Comparison of ENCODE assay signal across 13 mouse cellular contexts in the genomic region with DNA sequence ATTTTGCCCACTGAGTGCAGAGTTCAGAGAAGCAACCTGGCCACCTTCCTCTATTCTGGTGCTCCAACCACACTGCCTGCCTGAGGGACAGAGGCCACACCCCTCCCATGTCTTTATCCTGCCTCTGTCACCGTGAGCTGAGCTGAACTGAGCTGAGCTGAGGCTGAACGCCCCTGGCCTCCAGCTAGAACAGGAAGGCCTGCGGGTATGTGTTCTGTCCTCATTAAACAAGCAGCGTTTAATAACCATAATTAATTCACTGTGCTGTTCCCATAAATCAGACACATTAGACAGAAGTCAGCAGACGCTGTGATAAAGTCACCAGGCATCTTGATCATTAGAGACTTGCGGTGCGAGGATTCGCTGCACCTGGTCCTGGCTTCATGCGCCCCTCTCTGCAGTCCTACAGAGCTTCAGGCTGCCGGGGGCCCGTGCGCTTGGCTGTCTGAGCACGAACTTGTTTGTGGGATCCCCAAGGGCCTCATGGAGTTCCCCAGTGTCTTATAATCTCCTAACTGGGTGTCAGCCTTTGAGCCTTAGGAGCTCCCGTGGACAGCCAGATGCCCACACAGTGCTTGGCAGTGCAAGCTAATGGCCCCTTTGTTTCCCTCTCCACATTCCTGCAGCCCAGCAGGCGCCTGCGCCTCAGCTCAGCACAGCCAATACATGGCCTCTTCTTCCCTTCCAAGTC.
A peak's percentile ranks its signal among the peaks of the same experiment; 100 is the strongest.
DNase-seq lines count a peak whose midpoint lies in the region; ATAC-seq and TF ChIP-seq lines count a peak whose summit lies in the region.
"Had no signal": no experiment of that assay in that cellular context is flagged by ENCODE, and none has a peak within 500 bp of the region (broad histone marks: within the 10 kb centered on the region; RNA-seq: fewer than 3 reads in every experiment).

No protein-coding gene starts in this region.

- peak overlapping the region; percentile 17; the same call in 1 of the 2 replicates for H3K4me2 ChIP-seq in forebrain, embryonic 13.5 days
- no peak overlapping the region for H3K4me2 ChIP-seq in hindbrain, postnatal 0 days (ENCODE audit: low read depth, low read length)
- no peak overlapping the region for H3K4me2 ChIP-seq in midbrain, embryonic 15.5 days

- H3K4me3 ChIP-seq in embryonic facial prominence, embryonic 10.5 days, result no peak overlapping the region
- no peak overlapping the region for H3K4me3 ChIP-seq in forebrain, embryonic 13.5 days
- no peak overlapping the region for H3K4me3 ChIP-seq in hindbrain, postnatal 0 days (ENCODE audit: low read length)
- no peak overlapping the region for H3K4me3 ChIP-seq in midbrain, embryonic 15.5 days
- H3K4me3 ChIP-seq: gastrocnemius, adult 2 months had no signal

- H3K36me3 ChIP-seq in embryonic facial prominence, embryonic 10.5 days (replicated peaks), result no peaks in the 10 kb centered on the region
- H3K36me3 ChIP-seq in forebrain, embryonic 13.5 days (ENCODE audit: poor library complexity, severe bottlenecking), result no peaks in the 10 kb centered on the region
- no peaks in the 10 kb centered on the region for H3K36me3 ChIP-seq in hindbrain, postnatal 0 days (ENCODE audit: insufficient read depth, low read length)
- no peaks in the 10 kb centered on the region for H3K36me3 ChIP-seq in midbrain, embryonic 15.5 days (replicated peaks)

- no peaks in the 10 kb centered on the region for H3K9me3 ChIP-seq in embryonic facial prominence, embryonic 10.5 days
- no peaks in the 10 kb centered on the region for H3K9me3 ChIP-seq in forebrain, embryonic 13.5 days (replicated peaks)
- no peaks in the 10 kb centered on the region for H3K9me3 ChIP-seq in hindbrain, postnatal 0 days (ENCODE audit: low read length)
- no peaks in the 10 kb centered on the region for H3K9me3 ChIP-seq in midbrain, embryonic 15.5 days

- H3K27ac ChIP-seq in embryonic facial prominence, embryonic 10.5 days (replicated peaks), result peak overlapping the region; percentile 41; the same call in 1 of the 2 replicates
- peak overlapping the region; percentile 64; the same call in 1 of the 2 replicates for H3K27ac ChIP-seq in forebrain, embryonic 13.5 days
- no peak overlapping the region for H3K27ac ChIP-seq in hindbrain, postnatal 0 days
- peak overlapping the region; percentile 17; the same call in 1 of the 2 replicates for H3K27ac ChIP-seq in midbrain, embryonic 15.5 days
- H3K27ac ChIP-seq: gastrocnemius, adult 2 months had no signal

- peaks cover 15% of the 10 kb centered on the region for H3K27me3 ChIP-seq in embryonic facial prominence, embryonic 10.5 days (replicated peaks; ENCODE audit: low read depth, poor library complexity, severe bottlenecking)
- H3K27me3 ChIP-seq in forebrain, embryonic 13.5 days, result no peaks in the 10 kb centered on the region
- no peaks in the 10 kb centered on the region for H3K27me3 ChIP-seq in hindbrain, postnatal 0 days (ENCODE audit: insufficient read depth, low read length)
- H3K27me3 ChIP-seq in midbrain, embryonic 15.5 days (replicated peaks), result no peaks in the 10 kb centered on the region

- ATAC-seq in forebrain, embryonic 13.5 days, result peak; percentile 82
- peak; percentile 65 for ATAC-seq in hindbrain, postnatal 0 days
- ATAC-seq in midbrain, embryonic 15.5 days (replicated peaks), result peak; percentile 57
- ATAC-seq in activated CD4-positive, CD25-positive, alpha-beta regulatory T cell, adult 4 months, result no peak

- TF ChIP-seq CTCF in hindbrain, postnatal 0 days (IDR thresholded peaks at IDR 0.05; ENCODE audit: low read depth), result no peak

- 34% methylated on average over 16 of the region's 16 CpGs for WGBS in embryonic facial prominence, embryonic 10.5 days
- WGBS in forebrain, embryonic 13.5 days, result 13% methylated on average over 16 of the region's 16 CpGs
- WGBS in hindbrain, postnatal 0 days, result 24% methylated on average over 16 of the region's 16 CpGs
- 17% methylated on average over 16 of the region's 16 CpGs for WGBS in midbrain, embryonic 15.5 days

- no peak overlapping the region for H3K9ac ChIP-seq in forebrain, embryonic 13.5 days
- H3K9ac ChIP-seq in hindbrain, postnatal 0 days (replicated peaks; ENCODE audit: low read length), result no peak overlapping the region
- no peak overlapping the region for H3K9ac ChIP-seq in midbrain, embryonic 15.5 days

- intact Hi-C loops in left cerebral cortex, postnatal 14 days (cut with DNase I), result no loop called here

- no peak for DNase-seq in embryonic facial prominence, embryonic 10.5 days (ENCODE audit: low spot score)
- peak; percentile 54 for DNase-seq in hindbrain, postnatal 0 days (ENCODE audit: low spot score)
- DNase-seq in c-Kit-positive CD71-positive TER-119-positive erythroid progenitor cells, embryonic 14.5 days (ENCODE audit: low spot score), result no peak
- DNase-seq in left cerebral cortex, postnatal 14 days (ENCODE audit: low spot score in 2 of 2), result no peak
- no peak for DNase-seq in adrenal gland, postnatal 25 days
- DNase-seq: adrenal gland, postnatal 36 days; cerebellum, adult 2 months; gastrocnemius, adult 2 months; kidney, adult 9 months; lung, adult 2 months had no signal

- peaks cover 31% of the 10 kb centered on the region for H3K4me1 ChIP-seq in embryonic facial prominence, embryonic 10.5 days
- H3K4me1 ChIP-seq in forebrain, embryonic 13.5 days, result peaks cover 23% of the 10 kb centered on the region
- peaks cover 7% of the 10 kb centered on the region; the same call in 1 of the 2 replicates for H3K4me1 ChIP-seq in hindbrain, postnatal 0 days (ENCODE audit: insufficient read depth, low read length)
- peaks cover 12% of the 10 kb centered on the region for H3K4me1 ChIP-seq in midbrain, embryonic 15.5 days
